Mouse (Mus musculus): ENCODE measurements around the gene Bcl11a.

GRCm38 (mm10) chr11:24131818-24132217, 54.0 kb downstream of the Bcl11a start:
- no peak for TF ChIP-seq GATA1 (IDR thresholded peaks at IDR 0.05; ENCODE audit: borderline replicate concordance, low read length)
- no peak for TF ChIP-seq FLI1 (IDR thresholded peaks at IDR 0.05; ENCODE audit: low read length)

Measured in megakaryocyte, embryonic 14.5 days (primary cell).